Mouse (Mus musculus) T-helper 2 cell (primary cell): ENCODE measurements at regions not wholly inside any gene's neighbourhood (a gene's known extent, or its start where the extent isn't known, plus 50 kb on each side); places are given as distances from the start of the nearest gene placed in this dataset.

ENCODE experiments used
- in situ Hi-C: fragments of 300-600 bp; cut with MboI, MseI; formaldehyde crosslinking; loops from one replicate; pipeline ENCODE4 v1.15.1; 2025; ENCODE audit warnings: high pct_unique_total_duplicates

DNA sequence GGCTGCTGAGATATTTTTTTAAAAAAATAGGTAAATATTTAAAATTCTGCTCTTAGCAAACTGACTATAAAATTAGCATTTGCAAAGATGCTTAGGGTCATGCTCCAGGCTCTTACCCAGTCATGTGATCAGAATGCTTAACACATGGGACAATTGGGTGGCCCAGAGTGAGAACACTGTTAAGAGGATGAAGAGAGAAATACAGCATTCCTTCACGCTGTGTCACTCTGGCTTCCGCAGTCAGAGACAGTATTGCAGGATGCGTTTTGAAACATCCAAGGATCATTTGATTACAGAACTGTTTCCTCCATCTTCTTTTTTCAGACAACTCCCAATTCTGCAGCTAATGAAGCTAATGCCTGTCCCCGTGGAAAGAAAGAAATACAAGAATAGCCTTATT is 316.4 kb downstream of the Rnd3 start:
- in situ Hi-C loops = no loop called here

DNA sequence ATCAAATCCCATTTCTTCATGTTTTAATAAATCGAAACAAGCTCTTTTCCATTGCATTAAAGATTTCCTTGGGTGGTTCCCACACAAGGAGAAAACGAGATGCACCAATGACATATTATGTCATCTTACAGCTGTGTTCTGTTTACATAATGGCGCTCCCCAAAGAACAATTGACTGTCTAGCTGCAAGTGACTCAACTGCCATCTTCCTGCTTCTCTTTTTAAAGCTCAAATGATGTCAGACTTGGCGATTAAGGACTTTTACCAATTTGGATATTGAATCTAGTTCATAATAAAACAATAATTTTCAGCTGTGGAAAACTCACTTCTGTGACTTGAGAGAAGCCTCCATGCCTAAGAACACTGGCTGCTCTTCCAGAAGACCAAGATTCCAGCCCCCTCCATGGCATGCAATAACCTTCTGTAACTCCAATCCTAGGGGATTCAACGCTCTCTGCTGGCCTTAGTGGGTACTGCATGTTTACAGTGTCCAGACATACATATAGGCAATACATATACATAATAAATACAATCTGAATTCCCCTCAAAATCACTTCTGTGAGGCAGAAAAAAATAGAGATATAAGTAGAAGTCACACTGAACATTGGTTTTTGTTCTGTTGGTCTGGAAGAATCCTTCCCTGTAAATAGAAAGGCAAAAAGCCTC is 318.7 kb downstream of the Rnd3 start:
- in situ Hi-C loops = no loop called here

DNA sequence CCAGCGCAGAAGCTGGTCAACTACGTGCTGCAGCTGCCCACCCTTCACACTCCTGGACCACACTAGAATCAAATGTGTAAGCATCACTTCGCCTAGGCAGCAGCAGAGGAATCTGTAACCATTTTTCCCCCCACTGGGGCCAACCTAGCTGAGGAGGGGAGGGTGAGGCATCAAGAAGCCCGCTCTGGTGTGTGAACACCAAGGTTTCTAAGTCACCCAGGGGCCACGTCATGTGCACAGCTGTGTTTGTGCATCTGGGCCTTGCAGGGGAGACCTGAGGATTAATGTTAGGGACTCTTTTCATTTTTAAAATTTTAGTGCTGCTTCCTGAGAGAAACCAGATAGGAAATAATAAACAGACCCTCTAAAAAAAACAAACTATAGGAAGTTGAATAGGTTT is 321.8 kb downstream of the Rnd3 start:
- in situ Hi-C loops = no loop called here

DNA sequence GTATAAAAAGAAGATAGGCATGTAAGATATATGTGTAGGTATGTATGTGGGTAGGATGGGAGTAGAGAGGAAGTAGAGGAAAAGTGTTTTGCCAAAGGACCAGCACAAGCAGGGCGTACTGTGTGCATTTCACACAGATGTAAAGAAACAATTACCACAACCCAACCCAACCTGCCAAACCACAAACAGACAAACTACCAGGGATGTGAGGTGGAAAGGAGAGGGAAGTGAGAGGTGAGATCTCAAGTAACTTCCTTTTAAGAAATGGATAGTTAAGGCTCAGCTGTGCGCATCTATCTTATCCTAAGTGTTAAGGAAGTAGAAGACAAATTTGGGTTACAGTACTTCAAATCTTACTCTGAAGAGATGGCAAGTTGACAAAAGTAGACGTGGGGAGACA is 322.4 kb downstream of the Rnd3 start:
- in situ Hi-C loops = no loop called here

DNA sequence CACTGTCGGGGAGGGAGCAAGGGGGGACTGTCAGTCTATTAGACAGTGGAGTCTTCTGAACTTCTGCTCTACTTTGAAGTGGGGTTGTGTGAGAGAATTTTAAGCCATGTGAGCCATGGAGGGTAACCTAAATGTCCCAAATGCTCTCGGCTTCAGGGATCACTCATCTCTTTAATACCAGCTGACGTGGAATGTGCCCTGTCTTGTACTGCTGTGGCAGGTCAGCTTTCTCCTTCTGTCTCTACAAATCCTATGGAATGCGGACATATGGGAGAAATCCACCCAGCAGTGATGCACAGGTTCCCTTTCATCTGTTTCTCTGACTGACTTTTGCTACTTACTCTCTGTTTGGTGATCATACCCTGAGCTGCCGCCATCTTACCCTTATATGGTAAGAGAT is 323.3 kb downstream of the Rnd3 start:
- in situ Hi-C loops = no loop called here

DNA sequence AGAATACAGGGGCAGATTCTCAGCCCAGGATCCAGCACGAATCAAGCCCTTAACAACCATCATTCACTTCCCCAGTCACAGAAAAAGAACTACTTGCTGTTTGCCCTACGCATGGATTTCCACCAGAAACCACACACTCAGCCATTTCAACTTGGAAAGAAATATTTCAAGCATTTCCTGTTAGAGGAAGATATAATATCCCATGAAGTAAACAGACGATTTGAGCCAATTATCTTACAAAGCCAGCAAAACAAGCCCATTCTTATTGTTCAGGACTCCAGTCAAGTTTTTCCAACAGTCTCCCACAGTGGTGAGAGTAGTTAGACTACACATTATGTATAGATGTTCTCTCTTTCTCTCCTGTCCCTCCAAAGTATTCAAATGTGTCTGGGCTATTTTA is 324.1 kb downstream of the Rnd3 start:
- in situ Hi-C loops = loop anchor here (5.0 kb wide), 1 partner anchor 92 kb away; no protein-coding TSS in a partner anchor

DNA sequence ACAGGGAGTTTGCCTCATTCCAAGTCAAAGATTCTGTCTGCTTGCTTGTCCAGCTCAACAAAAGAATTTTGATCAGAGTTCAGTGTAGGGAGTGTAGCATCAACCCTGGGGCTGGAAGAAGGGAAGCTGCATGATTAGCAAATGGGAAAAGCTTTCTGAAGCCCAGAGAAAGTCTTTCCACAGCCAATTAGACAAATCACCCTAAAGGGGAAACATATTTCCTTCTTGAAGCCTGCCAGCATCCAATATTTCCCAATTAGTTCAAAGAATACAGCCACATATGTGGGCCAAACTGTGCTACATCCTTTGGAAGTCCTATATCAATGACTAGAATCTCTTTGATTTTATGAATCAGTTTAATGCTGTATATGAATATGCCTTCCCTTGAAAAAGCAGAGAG is 326.2 kb downstream of the Rnd3 start:
- in situ Hi-C loops = loop anchor here (5.0 kb wide), 1 partner anchor 90 kb away; no protein-coding TSS in a partner anchor

DNA sequence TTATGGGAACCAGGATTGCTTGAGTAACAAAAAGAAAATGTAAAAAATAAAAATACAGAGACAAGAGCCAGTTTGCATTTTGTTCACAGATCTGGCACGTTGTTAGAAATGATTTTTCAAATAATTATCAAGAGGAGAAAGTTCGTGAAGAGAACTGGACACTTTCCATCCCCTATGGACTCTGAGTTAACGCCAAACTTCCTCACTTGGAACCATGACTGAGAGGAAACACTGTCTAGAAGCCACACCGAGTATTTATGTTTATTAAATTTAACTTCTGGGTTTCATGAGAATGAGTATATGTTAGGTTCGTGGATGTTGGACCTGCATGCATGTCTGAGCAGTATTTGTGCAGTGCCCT is 329.6 kb downstream of the Rnd3 start:
- in situ Hi-C loops = no loop called here

DNA sequence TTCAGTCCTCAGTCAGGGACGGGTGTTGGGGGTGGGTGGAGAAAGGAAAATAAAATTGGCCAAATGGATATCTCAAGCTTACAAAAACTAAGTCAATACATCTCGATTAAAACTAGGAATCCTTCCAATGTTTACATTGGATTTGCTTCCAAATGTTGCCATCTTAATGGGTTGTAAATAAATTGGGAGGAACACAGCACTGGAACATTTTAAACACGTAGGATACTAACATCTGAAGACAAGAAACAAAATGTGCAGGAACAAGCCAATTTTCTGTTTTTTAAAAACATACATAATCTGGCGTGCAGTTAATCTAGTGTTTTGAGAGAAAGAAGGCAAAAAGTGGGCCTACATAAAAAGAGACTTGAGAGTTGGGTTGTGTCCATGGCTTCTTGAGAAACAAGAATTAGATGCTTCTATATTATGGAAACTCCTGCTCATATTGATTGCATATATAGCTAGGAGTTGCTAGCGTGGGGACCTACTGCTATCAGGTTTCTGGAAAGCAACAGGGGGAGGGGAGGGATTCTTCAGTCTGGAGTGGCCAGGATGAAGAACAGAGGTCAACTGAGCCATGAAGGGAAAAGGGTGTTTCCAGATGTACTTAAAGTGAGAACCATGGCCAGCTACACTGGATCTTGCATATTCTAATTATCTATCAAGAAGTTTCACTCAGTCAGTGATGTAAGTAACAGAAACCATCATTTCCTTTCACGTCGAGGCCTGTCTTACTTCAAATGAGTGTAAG is 330.2 kb downstream of the Rnd3 start:
- in situ Hi-C loops = no loop called here

DNA sequence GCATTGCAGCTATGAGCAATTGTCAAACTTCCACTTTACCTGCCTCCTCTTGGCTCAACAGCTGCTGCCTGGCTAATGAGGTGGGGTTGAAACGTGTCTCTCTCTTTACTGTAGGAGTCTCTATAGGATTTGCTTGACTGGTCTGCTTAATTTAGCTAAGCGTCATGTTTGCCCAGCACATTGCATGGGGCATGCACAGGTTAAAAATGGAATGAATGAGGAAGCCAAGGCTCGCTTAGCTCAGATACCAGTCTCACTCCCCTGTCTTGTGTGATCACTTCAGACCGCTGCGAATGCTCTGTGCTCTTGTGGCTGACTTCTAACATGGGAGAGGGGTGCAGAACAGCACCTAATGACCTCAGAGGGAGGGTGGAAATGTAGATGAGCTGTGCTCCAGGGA is 332.5 kb downstream of the Rnd3 start:
- in situ Hi-C loops = no loop called here

DNA sequence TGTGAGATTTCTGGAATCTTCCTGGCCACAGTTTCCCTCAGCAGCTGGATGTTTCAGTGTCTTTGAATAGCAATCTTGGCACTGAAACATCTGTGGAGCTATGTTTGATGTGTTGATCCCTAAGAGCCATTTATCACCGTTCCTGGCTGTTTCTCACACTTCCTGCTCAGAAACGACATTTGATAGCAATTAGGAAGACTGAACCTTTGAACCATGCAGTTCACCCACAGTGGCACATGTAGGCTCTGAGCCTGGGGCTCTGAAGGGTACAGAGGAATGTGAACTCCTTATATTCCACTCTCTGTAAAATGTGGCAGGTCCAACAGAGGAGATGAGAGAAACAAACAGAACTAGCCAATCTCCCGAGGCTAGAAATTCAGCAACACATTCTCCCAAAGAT is 333.4 kb downstream of the Rnd3 start:
- in situ Hi-C loops = no loop called here

DNA sequence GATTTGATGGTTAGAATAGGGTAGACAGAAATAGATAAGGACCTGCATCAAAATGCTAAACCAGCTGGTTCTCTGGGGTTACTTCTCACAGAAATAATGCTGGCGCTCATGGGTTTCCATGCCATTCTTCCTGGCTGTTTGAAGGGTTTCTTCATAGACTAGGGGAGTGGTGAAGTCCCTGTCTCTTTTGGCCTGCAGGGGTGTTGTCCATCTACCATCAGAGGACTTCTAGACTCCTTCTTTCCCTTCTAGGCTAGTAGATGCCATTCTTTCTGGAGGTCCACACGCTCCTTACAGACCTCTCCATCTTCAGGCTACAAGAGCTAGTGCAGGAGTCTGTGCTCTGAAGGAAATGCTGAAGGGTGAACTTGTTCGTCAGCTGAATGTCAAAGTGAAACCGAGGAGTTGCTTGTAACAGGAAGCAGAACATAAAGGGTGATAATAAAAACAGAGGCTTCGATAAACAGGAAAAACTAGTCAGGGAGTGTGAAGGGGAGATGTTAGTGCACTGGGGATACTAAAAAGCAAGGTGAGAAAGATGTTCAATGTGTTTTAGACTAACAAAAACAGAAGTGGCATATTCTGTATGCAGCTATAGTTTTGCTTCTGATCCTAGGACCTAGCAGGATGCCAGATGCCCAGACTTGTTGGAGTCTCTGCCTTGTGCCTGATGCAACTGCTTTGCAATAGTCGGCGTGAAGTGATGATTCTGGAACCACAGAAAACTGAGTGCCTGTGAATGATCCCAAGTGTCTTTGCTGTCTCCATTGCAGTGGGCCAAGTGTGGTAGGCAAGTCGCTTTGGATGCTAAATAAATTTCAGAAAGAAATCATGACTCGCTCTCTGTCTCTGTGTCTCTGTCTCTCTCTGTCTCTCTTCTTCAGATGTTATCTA is 335.1 kb downstream of the Rnd3 start:
- in situ Hi-C loops = no loop called here

DNA sequence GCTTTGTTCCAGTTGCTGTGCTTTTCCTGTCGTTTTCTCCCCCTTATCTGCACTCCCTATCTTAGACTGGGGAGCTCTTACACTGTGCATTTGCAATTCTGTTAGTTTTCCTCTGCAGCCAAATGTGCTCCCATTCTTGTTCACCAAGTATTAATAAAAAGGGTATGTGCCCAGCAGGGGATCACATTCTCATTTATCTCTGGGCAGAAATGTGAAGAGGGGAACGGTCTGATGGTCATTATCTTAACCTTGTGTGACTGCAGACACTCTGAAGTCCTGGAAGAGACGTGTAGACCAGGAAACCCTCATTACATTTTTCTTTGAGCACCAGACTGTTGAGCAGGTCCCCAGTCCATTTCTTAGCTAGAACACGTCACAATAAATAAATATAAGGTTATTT is 336.6 kb downstream of the Rnd3 start:
- in situ Hi-C loops = no loop called here

DNA sequence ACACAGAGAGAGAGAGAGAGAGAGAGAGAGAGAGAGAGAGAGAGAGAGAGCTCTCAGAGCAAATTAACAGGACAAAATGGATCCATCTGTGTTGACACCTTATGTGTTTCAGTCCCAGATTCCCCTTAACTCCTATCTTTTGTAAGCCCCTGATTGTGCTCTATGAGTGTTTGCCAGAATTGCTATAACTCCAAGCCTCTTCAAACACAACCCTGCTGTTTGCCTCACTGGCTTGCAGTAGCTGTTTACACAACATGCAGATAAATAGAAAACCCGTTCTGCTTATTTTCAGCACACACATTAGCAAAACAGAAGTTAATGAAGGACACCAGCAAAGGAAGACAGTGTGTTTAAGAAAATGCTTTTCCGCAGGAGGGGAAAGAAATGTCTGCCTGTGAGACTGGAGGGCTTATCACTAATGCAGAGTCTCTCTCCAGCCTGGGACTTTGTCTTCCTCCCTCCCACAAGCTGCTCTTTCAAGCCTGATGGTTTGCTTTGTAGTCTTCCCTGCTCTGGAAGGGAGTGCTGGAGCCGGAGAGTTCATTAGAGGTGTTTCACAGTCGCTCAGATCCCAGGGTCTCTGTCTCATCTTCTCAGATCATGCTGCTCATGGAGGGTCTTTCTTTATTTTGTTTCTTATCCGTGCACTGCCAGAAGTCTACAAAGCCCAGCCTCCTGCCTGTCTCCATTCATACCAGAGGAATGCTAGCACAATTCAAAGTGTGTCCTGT is 338.4 kb downstream of the Rnd3 start:
- in situ Hi-C loops = no loop called here

DNA sequence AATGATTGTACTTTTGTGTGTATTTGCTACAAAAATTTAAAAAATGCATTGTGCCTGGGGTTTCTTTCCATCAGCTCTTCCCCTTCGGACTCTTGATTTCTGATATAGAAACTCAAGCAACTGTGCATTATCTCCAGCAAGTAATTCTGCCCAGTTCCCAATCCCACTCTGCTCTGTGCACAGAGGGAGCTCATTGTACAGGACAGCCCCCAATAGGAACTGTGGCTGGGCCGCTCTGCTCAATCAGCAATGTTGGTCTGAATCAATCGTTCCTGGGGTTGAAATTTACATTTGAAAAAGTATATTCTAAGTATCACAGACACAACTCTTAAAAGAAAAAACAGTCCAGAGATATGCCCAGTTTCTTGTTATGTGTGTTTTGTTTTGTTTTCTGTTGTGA is 339.1 kb downstream of the Rnd3 start:
- in situ Hi-C loops = no loop called here

DNA sequence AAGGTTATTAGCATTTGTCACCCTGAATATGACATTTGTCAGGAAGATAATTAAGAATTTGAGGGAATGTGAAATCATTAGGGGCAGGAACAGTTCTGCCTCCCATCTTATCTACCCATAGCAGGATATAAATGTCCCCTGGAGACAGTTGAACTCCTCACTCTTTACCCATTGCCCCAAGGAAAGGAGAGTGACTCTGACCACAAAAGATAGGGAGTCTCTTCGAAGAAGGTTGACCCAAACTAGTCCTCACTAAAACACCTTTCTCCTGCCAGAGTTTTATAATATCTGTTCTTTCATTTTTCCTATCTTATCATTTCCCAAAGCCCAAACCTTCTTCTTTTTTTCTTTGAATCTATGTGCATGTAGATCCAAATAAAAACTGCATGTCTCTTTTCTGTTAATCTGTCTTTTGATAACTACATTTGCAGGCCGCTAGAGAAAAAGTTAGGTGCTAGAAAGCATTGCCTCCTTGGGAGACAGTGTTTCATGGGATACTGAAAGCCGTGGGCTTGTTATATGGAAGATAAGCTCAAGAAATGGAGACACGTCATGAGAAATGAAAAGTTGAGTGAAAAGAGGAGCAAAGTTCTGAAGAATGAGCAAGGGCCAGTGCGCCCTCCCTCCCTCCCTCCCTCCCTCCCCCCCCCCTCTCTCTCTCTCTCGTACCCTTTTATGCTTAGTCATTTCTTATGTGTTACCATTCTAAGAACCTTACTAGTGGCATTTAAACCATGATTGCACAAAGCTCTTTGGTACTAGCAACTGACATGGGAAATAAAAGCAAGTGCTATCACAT is 341.6 kb downstream of the Rnd3 start:
- in situ Hi-C loops = no loop called here

DNA sequence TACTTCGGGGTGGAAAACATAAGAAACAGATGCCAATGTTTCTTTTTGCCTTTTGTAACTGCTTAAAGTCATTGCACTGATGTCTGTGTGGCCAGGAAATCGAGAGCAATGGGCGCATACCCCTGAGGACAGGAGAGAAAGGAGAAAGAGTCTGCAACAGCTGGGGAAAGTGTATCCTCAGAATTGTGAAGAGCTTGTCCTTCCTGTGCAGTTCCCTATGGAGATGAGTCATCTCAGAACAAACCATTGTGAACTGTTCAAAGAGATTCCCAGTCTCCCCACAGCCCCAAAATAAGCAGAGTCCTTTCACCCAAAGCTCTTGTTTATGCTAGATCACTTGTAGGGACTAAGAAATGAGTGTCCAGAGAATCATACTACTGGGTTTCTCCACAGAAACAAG is 343.3 kb downstream of the Rnd3 start:
- in situ Hi-C loops = no loop called here

DNA sequence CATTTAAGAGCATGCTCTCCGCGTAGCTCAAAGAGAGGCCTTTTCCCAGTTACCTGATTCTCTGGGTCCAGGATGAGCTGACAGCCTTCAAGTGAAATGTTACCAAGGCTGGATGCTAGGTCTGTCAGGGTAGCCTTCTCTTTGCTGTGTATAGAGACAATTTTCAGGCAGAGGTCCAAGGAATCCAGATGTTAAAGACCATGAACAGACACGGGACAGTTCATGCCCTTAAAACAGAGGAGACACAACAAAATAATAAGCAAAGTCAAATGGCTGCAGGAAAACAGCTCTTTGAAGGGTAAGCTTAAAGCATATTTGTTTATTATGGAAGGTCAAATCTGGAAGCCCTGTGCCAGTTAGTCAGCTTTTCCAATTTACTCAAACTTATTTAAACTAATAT is 352.8 kb downstream of the Rnd3 start:
- in situ Hi-C loops = no loop called here

DNA sequence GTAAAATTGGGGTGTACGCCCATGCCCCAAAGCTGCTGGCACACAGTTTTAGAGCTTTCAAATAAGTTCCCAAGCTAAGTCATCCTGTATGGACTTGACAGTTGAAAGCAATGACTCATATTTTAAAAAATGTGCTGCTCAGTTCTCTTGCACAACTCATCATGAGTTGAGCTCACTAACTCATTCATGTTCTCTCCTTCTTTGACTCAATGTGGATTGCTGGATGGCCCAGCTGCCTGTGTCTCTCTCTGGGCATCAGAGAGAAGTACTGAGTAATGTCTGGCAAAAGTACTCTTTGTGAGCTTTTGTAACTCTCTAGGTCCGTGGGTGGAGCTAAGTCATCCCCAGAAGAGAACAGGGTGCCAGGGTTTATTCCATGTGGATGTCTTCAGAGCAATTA is 355.3 kb downstream of the Rnd3 start:
- in situ Hi-C loops = no loop called here

DNA sequence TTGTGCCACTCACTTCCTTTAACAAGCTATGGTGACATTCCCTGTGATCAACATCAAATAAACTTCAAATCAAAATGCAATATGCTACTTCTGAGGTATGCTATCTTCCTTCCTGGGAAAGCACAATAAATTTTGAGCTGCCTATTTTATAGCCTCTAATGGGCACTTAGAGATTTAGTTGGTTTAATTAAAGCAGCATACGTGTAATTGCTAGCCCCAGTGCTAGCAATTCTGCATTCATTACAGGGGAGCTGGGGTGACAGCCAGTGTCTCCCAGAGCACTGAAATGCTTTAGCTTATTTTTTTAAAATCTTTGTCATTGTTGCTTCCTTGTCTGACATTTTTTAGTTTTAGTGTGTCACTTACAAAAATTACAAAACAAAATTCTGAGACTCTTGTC is 355.8 kb downstream of the Rnd3 start:
- in situ Hi-C loops = no loop called here

DNA sequence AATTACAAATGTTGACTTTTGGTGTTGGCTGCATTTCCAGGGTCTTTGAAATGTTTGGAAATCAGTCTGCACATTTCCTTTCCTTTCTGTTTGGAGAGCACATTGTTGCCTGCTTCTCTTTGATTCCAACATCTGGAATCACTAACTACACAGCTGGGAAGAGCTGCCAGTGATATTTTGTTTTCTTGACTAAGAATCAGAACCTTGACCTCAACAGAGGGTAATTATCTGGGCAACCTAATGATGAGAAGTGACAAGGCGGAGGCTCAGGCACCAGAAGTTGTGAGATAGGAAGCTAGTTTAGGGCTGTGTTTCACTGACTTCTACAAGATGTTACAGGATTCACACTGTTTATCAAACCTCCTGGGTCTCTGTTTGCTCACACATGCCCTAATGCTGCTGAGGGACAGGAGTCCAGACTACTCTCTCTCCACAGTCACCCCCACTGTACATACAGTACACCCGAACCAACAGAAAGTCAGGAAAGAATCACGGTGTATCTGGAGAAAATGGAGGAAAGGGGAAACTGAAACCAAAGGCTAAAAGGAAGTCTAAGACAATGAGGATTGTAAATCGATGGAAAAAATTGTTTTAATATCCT is 359.8 kb downstream of the Rnd3 start:
- in situ Hi-C loops = no loop called here
